Mouse (Mus musculus) erythroblast, embryonic 14.5 days (primary cell): Measurements from ENCODE around the gene Slitrk3.

Experiments
- GATA1 ChIP-seq: IDR thresholded peaks from 2 replicates; pipeline ENCODE4 v1.6.1; 2012; ENCODE audit warnings: low read length, inconsistent platforms, mixed read lengths
- TAL1 ChIP-seq: IDR thresholded peaks from 3 replicates; pipeline ENCODE4 v1.6.1; 2012; ENCODE audit warnings: low read length, inconsistent platforms, mixed read lengths

- TF ChIP-seq GATA1 (no peak), TAL1 (no peak)
Measured at GRCm38 (mm10) chr3:73006045-73006444, 51.6 kb downstream of the Slitrk3 start.
